Mouse (Mus musculus) limb, embryonic 14.5 days (tissue): ENCODE results near the gene Dip2b. TPM values are rescaled to one million over a fixed set of nuclear protein-coding genes. Genes with fewer than 3 reads are reported as not detected.

Experiments used
- ATAC-seq: fragments of 200-750 bp; cut with Nextera tagmentation; 2 replicates; pipeline ENCODE4 v1.8.0; 2017; ENCODE audit warnings: low read depth, moderate number of reproducible peaks, moderate TSS enrichment; ENCODE audit not compliant: low FRiP score
- DNase-seq: peaks from one replicate; pipeline ENCODE4 v3.0.0-alpha.2; 2015; ENCODE audit warnings: low spot score
- H3K27ac ChIP-seq: fragments of 300-500 bp; sonication (generic); replicated peaks from 2 replicates; pipeline ENCODE4 v1.5.1; 2014; ENCODE audit warnings: low read depth, mild to moderate bottlenecking, low read length, moderate library complexity, mixed read lengths
- H3K27me3 ChIP-seq: fragments of 300-500 bp; sonication (generic); 2 replicates; pipeline ENCODE4 v1.6.1; 2014; ENCODE audit warnings: low read length, mixed read lengths; ENCODE audit not compliant: control insufficient read depth, insufficient read depth
- H3K36me3 ChIP-seq: fragments of 300-500 bp; sonication (generic); 2 replicates; pipeline ENCODE4 v1.6.1; 2014; ENCODE audit warnings: mild to moderate bottlenecking, low read length, moderate library complexity, mixed read lengths; ENCODE audit not compliant: control insufficient read depth, insufficient read depth
- H3K4me1 ChIP-seq: fragments of 300-500 bp; sonication (generic); 2 replicates; pipeline ENCODE4 v1.6.1; 2014; ENCODE audit warnings: antibody characterized with exemption, low read length, mixed read lengths; ENCODE audit not compliant: control insufficient read depth, insufficient read depth
- H3K4me2 ChIP-seq: fragments of 300-500 bp; sonication (generic); replicated peaks from 2 replicates; pipeline ENCODE4 v1.6.1; 2014; ENCODE audit warnings: low read depth, mild to moderate bottlenecking, low read length, moderate library complexity; ENCODE audit not compliant: severe bottlenecking
- H3K4me3 ChIP-seq: fragments of 300-500 bp; sonication (generic); replicated peaks from 2 replicates; pipeline ENCODE4 v1.5.1; 2014; ENCODE audit warnings: low read length
- H3K9ac ChIP-seq: fragments of 300-500 bp; sonication (generic); 2 replicates; pipeline ENCODE4 v1.6.1; 2014; ENCODE audit warnings: mild to moderate bottlenecking, low read depth, low read length, moderate library complexity; ENCODE audit not compliant: severe bottlenecking
- H3K9me3 ChIP-seq: fragments of 300-500 bp; sonication (generic); 2 replicates; pipeline ENCODE4 v1.6.1; 2016; ENCODE audit warnings: low read length; ENCODE audit not compliant: control insufficient read depth
- POLR2A ChIP-seq: fragments of 200-500 bp; IDR thresholded peaks from 2 replicates; pipeline ENCODE4 v1.8.0; 2012; ENCODE audit warnings: inconsistent platforms, mild to moderate bottlenecking, moderate library complexity, borderline replicate concordance; ENCODE audit not compliant: insufficient read depth, insufficient read length; ENCODE audit errors: extremely low read depth
- WGBS: fragments of 180-500 bp; shearing (Covaris S2); extraction: QIAGEN DNeasy Blood & Tissue Kit; methylation state at CpG from one replicate; pipeline ENCODE4 v1.1.7; 2014; 5-methylcytosine and 5-hydroxymethylcytosine counted together
- polyA plus RNA-seq, 2 experiments: library from polyadenylated mRNA; depleted of rRNA in 1 of 2; stranded (reverse) in 1 of 2; unstranded in 1 of 2; fragments of >200 nt; fragmentation: Nextera tagmentation in 1 of 2; extraction: Ambion mirVana in 1 of 2; gene quantifications; 2 replicates each; pipeline versions ENCODE4 v1.2.1 to v1.2.3; 2012 to 2014

Dip2b gene
- polyA plus RNA-seq, 2 experiments: 13.0 to 15.0 TPM

- H3K27me3 ChIP-seq: no peaks in the 10 kb centered on the region
- H3K4me2 ChIP-seq: no peak overlapping the region
- peaks cover 14% of the 10 kb centered on the region for H3K4me1 ChIP-seq
- no peak for TF ChIP-seq POLR2A
- no peak overlapping the region for H3K9ac ChIP-seq
- DNase-seq: no peak
- peaks cover 28% of the 10 kb centered on the region for H3K36me3 ChIP-seq
- H3K27ac ChIP-seq: no peak overlapping the region
- 92% methylated on average over 13 of the region's 13 CpGs for WGBS
- no peak overlapping the region for H3K4me3 ChIP-seq
- no peak for ATAC-seq
- no peaks in the 10 kb centered on the region for H3K9me3 ChIP-seq
Observed at GRCm38 (mm10) chr15:100116325-100116724, 77.9 kb downstream of the Dip2b start.

GRCm38 (mm10) chr15:100119225-100119788 is 80.8 kb downstream of the Dip2b start:
- ATAC-seq: no peak
- H3K9me3 ChIP-seq: no peaks in the 10 kb centered on the region
- 77% methylated on average over 6 of the region's 6 CpGs for WGBS
- H3K36me3 ChIP-seq: peaks cover 34% of the 10 kb centered on the region
- no peak overlapping the region for H3K4me3 ChIP-seq
- no peaks in the 10 kb centered on the region for H3K27me3 ChIP-seq
- no peak for TF ChIP-seq POLR2A
- no peaks in the 10 kb centered on the region for H3K4me1 ChIP-seq
- H3K9ac ChIP-seq: no peak overlapping the region
- H3K4me2 ChIP-seq: no peak overlapping the region
- DNase-seq: no peak
- H3K27ac ChIP-seq: no peak overlapping the region

GRCm38 (mm10) chr15:100121437-100121836 is 83.0 kb downstream of the Dip2b start:
- WGBS: 89% methylated on average over 6 of the region's 6 CpGs
- no peak overlapping the region for H3K4me3 ChIP-seq
- H3K9ac ChIP-seq: no peak overlapping the region

GRCm38 (mm10) chr15:100123867-100124266 is 85.4 kb downstream of the Dip2b start:
- Histone ChIP-seq H3K27me3 (no peaks in the 10 kb centered on the region), H3K4me3 (no peak overlapping the region), H3K4me2 (no peak overlapping the region), H3K36me3 (peaks cover 11% of the 10 kb centered on the region), H3K4me1 (no peaks in the 10 kb centered on the region), H3K27ac (no peak overlapping the region), H3K9me3 (no peaks in the 10 kb centered on the region), H3K9ac (no peak overlapping the region)
- TF ChIP-seq POLR2A: no peak
- 71% methylated on average over 5 of the region's 5 CpGs for WGBS
- ATAC-seq: no peak
- no peak for DNase-seq

More at GRCm38 (mm10) chr15:100121437-100121836, 83.0 kb downstream of the Dip2b start:
- H3K27me3 ChIP-seq: no peaks in the 10 kb centered on the region
- H3K9me3 ChIP-seq: no peaks in the 10 kb centered on the region
- H3K36me3 ChIP-seq: peaks cover 28% of the 10 kb centered on the region
- no peak overlapping the region for H3K27ac ChIP-seq
- no peaks in the 10 kb centered on the region for H3K4me1 ChIP-seq
- DNase-seq: no peak
- ATAC-seq: no peak
- no peak overlapping the region for H3K4me2 ChIP-seq
- no peak for TF ChIP-seq POLR2A

GRCm38 (mm10) chr15:100125245-100125644 is 86.8 kb downstream of the Dip2b start:
- WGBS: 72% methylated on average over 6 of the region's 6 CpGs
- TF ChIP-seq POLR2A: no peak
- ATAC-seq: no peak
- Histone ChIP-seq H3K4me3 (no peak overlapping the region), H3K9me3 (no peaks in the 10 kb centered on the region), H3K4me2 (no peak overlapping the region), H3K36me3 (0 out of 2 replicates have a peak, but pooled peaks cover 7% of the 10 kb centered on the region), H3K9ac (no peak overlapping the region), H3K27ac (no peak overlapping the region), H3K27me3 (no peaks in the 10 kb centered on the region), H3K4me1 (no peaks in the 10 kb centered on the region)
- DNase-seq: no peak
